Comparison of ENCODE assay signal across 34 mouse cellular contexts in the genomic region with DNA sequence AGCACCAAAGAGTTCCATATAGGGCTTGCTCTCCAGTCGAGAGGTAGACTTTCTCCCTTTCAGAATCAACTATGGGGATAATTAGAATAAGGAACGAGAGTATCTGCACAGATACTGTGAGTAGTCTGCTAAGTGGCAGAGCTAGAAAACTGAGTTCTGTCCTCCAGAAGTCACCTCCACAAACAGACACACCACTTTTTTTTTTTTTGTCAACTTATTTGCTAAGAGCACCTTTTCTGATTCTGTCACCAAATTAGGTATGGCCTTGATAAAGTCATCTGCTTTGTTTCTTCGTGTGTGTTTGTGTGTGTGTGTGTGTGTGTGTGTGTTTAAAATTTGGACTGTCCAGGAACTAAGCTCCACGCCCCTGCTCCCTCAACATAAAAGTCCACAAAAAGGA. TPM values are rescaled to one million over a fixed set of nuclear protein-coding genes. Genes with fewer than 3 reads are reported as not detected.
DNase-seq lines count a peak whose midpoint lies in the region; ATAC-seq and TF ChIP-seq lines count a peak whose summit lies in the region.
"Had no signal": no experiment of that assay in that cellular context is flagged by ENCODE, and none has a peak within 500 bp of the region (broad histone marks: within the 10 kb centered on the region; RNA-seq: fewer than 3 reads in every experiment).

No protein-coding gene starts in this region.

- intact Hi-C loops in left cerebral cortex, postnatal 25 days (cut with DNase I), result loop anchor here (5.0 to 10.0 kb wide), 2 partner anchors 92 to 236 kb away; no protein-coding TSS in a partner anchor

- peak overlapping the region; percentile 2; the same call in 1 of the 2 replicates for H3K4me3 ChIP-seq in forebrain, embryonic 12.5 days (replicated peaks)
- H3K4me3 ChIP-seq in forebrain, embryonic 14.5 days (ENCODE audit: low read depth, low read length), result no peak overlapping the region
- H3K4me3 ChIP-seq in ES-E14 (ENCODE audit: insufficient read depth in 1 of 2, low read depth in 1 of 2, low read length in 2 of 2, poor library complexity in 1 of 2, severe bottlenecking in 1 of 2), result peak overlapping the region; percentile 74 to 80; a peak in 2 of 4 replicates
- peak overlapping the region; percentile 97 for H3K4me3 ChIP-seq in midbrain, embryonic 10.5 days
- H3K4me3 ChIP-seq in midbrain, embryonic 15.5 days, result peak overlapping the region; percentile 43
- H3K4me3 ChIP-seq in lung, postnatal 0 days (ENCODE audit: low read depth, low read length), result no peak overlapping the region
- H3K4me3 ChIP-seq: heart, adult 2 months; heart, embryonic 13.5 days; limb, embryonic 13.5 days; lung, embryonic 15.5 days had no signal

- H3K27me3 ChIP-seq in forebrain, embryonic 12.5 days, result peaks cover 86% of the 10 kb centered on the region
- H3K27me3 ChIP-seq in forebrain, embryonic 14.5 days (replicated peaks; ENCODE audit: control insufficient read depth, insufficient read depth, low read length), result peaks cover 69% of the 10 kb centered on the region
- peaks cover 77% of the 10 kb centered on the region for H3K27me3 ChIP-seq in midbrain, embryonic 10.5 days (ENCODE audit: low read depth, poor library complexity, severe bottlenecking)
- peaks cover 9% of the 10 kb centered on the region; the same call in 1 of the 2 replicates for H3K27me3 ChIP-seq in midbrain, embryonic 15.5 days (replicated peaks)
- H3K27me3 ChIP-seq in lung, postnatal 0 days (replicated peaks; ENCODE audit: insufficient read depth, low read length), result peaks cover 67% of the 10 kb centered on the region

- TF ChIP-seq EP300 in lung, postnatal 0 days (IDR thresholded peaks at IDR 0.05), result no peak

- 65% methylated on average over 4 of the region's 4 CpGs for WGBS in forebrain, embryonic 12.5 days
- WGBS in forebrain, embryonic 14.5 days, result 69% methylated on average over 4 of the region's 4 CpGs
- WGBS in midbrain, embryonic 10.5 days, result 42% methylated on average over 4 of the region's 4 CpGs
- WGBS in midbrain, embryonic 15.5 days, result 49% methylated on average over 4 of the region's 4 CpGs
- 63% methylated on average over 4 of the region's 4 CpGs for WGBS in lung, postnatal 0 days

- in situ Hi-C loops in ES-E14 (cut with MboI; ENCODE audit: low sequenced_read_pairs in 2 of 2, unreplicated experiment in 2 of 2), result no loop called here

- H3K27ac ChIP-seq in forebrain, embryonic 12.5 days, result no peak overlapping the region
- H3K27ac ChIP-seq in forebrain, embryonic 14.5 days (ENCODE audit: low read depth, low read length), result no peak overlapping the region
- no peak overlapping the region for H3K27ac ChIP-seq in ES-E14 (ENCODE audit: insufficient read depth, low read depth, low read length, poor library complexity, severe bottlenecking)
- H3K27ac ChIP-seq in midbrain, embryonic 10.5 days (replicated peaks), result peak overlapping the region; percentile 100
- H3K27ac ChIP-seq in midbrain, embryonic 15.5 days, result peak overlapping the region; percentile 54
- H3K27ac ChIP-seq in lung, postnatal 0 days (ENCODE audit: low read length), result no peak overlapping the region
- H3K27ac ChIP-seq: heart, adult 2 months; heart, embryonic 13.5 days; limb, embryonic 13.5 days; lung, embryonic 15.5 days had no signal

- ATAC-seq in forebrain, embryonic 12.5 days (ENCODE audit: low FRiP score), result no peak
- ATAC-seq in forebrain, embryonic 14.5 days, result no peak
- no peak for ATAC-seq in midbrain, embryonic 15.5 days (replicated peaks)
- ATAC-seq in lung, postnatal 0 days, result no peak
- ATAC-seq: intestine, embryonic 16.5 days had no signal

- H3K4me2 ChIP-seq in forebrain, embryonic 12.5 days, result peak overlapping the region; percentile 66; the same call in 1 of the 2 replicates
- no peak overlapping the region for H3K4me2 ChIP-seq in forebrain, embryonic 14.5 days (ENCODE audit: low read length)
- H3K4me2 ChIP-seq in midbrain, embryonic 15.5 days, result peak overlapping the region; percentile 49
- H3K4me2 ChIP-seq in lung, postnatal 0 days (replicated peaks; ENCODE audit: low read depth, low read length), result no peak overlapping the region
- H3K4me2 ChIP-seq: heart, embryonic 13.5 days; limb, embryonic 13.5 days; liver, embryonic 11.5 days; lung, embryonic 15.5 days had no signal

- no peak for DNase-seq in forebrain, embryonic 14.5 days (ENCODE audit: low spot score)
- no peak for DNase-seq in ES-E14 (ENCODE audit: low read depth, low spot score)
- DNase-seq in midbrain, embryonic 10.5 days (ENCODE audit: low spot score), result no peak
- DNase-seq in kidney, adult 9 months, result no peak
- no peak for DNase-seq in lung, postnatal 0 days (ENCODE audit: low spot score)
- DNase-seq in left cerebral cortex, postnatal 25 days (ENCODE audit: low spot score in 2 of 2), result no peak
- DNase-seq: adrenal gland, postnatal 36 days; cerebellum, adult 8-10 months; cerebellum, postnatal 25 days; heart, adult 2 months; heart, postnatal 10 days; kidney, adult 8-10 months; kidney, postnatal 10 days; layer of hippocampus, adult 9-11 months; lung, postnatal 36 days had no signal

- H3K9me3 ChIP-seq in forebrain, embryonic 12.5 days, result no peaks in the 10 kb centered on the region
- H3K9me3 ChIP-seq in forebrain, embryonic 14.5 days (replicated peaks; ENCODE audit: control insufficient read depth, low read length), result no peaks in the 10 kb centered on the region
- H3K9me3 ChIP-seq in ES-E14 (ENCODE audit: control insufficient read depth, insufficient read depth, low read depth, low read length), result no peaks in the 10 kb centered on the region
- no peaks in the 10 kb centered on the region for H3K9me3 ChIP-seq in midbrain, embryonic 10.5 days (replicated peaks)
- no peaks in the 10 kb centered on the region for H3K9me3 ChIP-seq in midbrain, embryonic 15.5 days
- no peaks in the 10 kb centered on the region for H3K9me3 ChIP-seq in lung, postnatal 0 days (ENCODE audit: low read length)
- H3K9me3 ChIP-seq: heart, embryonic 13.5 days; limb, embryonic 13.5 days; lung, embryonic 15.5 days had no signal

- no peak for TF ChIP-seq CTCF in lung, postnatal 0 days (IDR thresholded peaks at IDR 0.05)

- H3K36me3 ChIP-seq in forebrain, embryonic 12.5 days (replicated peaks), result no peaks in the 10 kb centered on the region
- no peaks in the 10 kb centered on the region for H3K36me3 ChIP-seq in forebrain, embryonic 14.5 days (ENCODE audit: control insufficient read depth, insufficient read depth, low read length)
- peaks cover 8% of the 10 kb centered on the region; the same call in 1 of the 2 replicates for H3K36me3 ChIP-seq in ES-E14 (ENCODE audit: control insufficient read depth, insufficient read depth, low read length, poor library complexity, severe bottlenecking)
- peaks cover 86% of the 10 kb centered on the region for H3K36me3 ChIP-seq in midbrain, embryonic 10.5 days
- H3K36me3 ChIP-seq in midbrain, embryonic 15.5 days (replicated peaks), result no peaks in the 10 kb centered on the region
- H3K36me3 ChIP-seq in lung, postnatal 0 days (ENCODE audit: insufficient read depth, low read length), result no peaks in the 10 kb centered on the region
- H3K36me3 ChIP-seq: heart, embryonic 13.5 days; limb, embryonic 13.5 days; lung, embryonic 15.5 days had no signal

- H3K4me1 ChIP-seq in forebrain, embryonic 12.5 days, result peaks cover 63% of the 10 kb centered on the region
- H3K4me1 ChIP-seq in forebrain, embryonic 14.5 days (ENCODE audit: control insufficient read depth, insufficient read depth, low read length), result peaks cover 8% of the 10 kb centered on the region; the same call in 1 of the 2 replicates
- peaks cover 7% of the 10 kb centered on the region in 2 experiments for H3K4me1 ChIP-seq in ES-E14 (ENCODE audit: control insufficient read depth in 2 of 2, insufficient read depth in 2 of 2, low read length in 2 of 2, poor library complexity in 1 of 2)
- peaks cover 68% of the 10 kb centered on the region for H3K4me1 ChIP-seq in midbrain, embryonic 10.5 days
- H3K4me1 ChIP-seq in midbrain, embryonic 15.5 days, result peaks cover 18% of the 10 kb centered on the region
- no peaks in the 10 kb centered on the region for H3K4me1 ChIP-seq in lung, postnatal 0 days (ENCODE audit: insufficient read depth, low read depth, low read length)

- 0 out of 2 replicates have a peak overlapping the region, but pooled peaks have one; percentile 65 for H3K9ac ChIP-seq in forebrain, embryonic 12.5 days
- no peak overlapping the region for H3K9ac ChIP-seq in forebrain, embryonic 14.5 days (ENCODE audit: low read length)
- no peak overlapping the region for H3K9ac ChIP-seq in ES-E14 (ENCODE audit: insufficient read depth, low read depth, low read length, poor library complexity, severe bottlenecking)
- peak overlapping the region; percentile 3; the same call in 1 of the 2 replicates for H3K9ac ChIP-seq in midbrain, embryonic 15.5 days
- no peak overlapping the region for H3K9ac ChIP-seq in lung, postnatal 0 days (replicated peaks; ENCODE audit: low read depth)
- H3K9ac ChIP-seq: heart, embryonic 13.5 days; limb, embryonic 13.5 days; lung, embryonic 15.5 days had no signal

TF ChIP-seq in ES-E14, 5 proteins besides CTCF, POLR2A, EP300 and RAD21:
- TF ChIP-seq MAFK (IDR thresholded peaks at IDR 0.05; ENCODE audit: insufficient read depth, low read depth, low read length) (no peak), ZNF384 (IDR thresholded peaks at IDR 0.05; ENCODE audit: low read depth, low read length) (peak; percentile 78; the same call in 1 of the 2 replicates), CHD2 (IDR thresholded peaks at IDR 0.05; ENCODE audit: low read depth, low read length) (no peak)
TF ChIP-seq in ES-E14: peak in this region for 1.

RNA-seq across cellular contexts. Expression of a gene that starts 13.0 kb away (rescaled TPM):
- polyA plus RNA-seq in forebrain, embryonic 12.5 days (2016; fragmentation: Nextera tagmentation; extraction: Ambion mirVana), result 56.7 and 59.3 TPM in 2 replicates
- polyA plus RNA-seq in forebrain, embryonic 14.5 days (2014; fragmentation: Nextera tagmentation; extraction: Ambion mirVana), result 18.1 and 19.0 TPM in 2 replicates
- 12.3 and 16.3 TPM in 2 replicates for total RNA-seq in ES-E14 (2012; rRNA removed)
- polyA plus RNA-seq in midbrain, embryonic 10.5 days (2016; fragmentation: Nextera tagmentation; extraction: Ambion mirVana), result 149 and 169 TPM in 2 replicates
- 83.5 and 83.6 TPM in 2 replicates for polyA plus RNA-seq in midbrain, embryonic 15.5 days (2015; fragmentation: Nextera tagmentation; extraction: Ambion mirVana)
- polyA plus RNA-seq in lung, postnatal 0 days (2015; fragmentation: Nextera tagmentation; extraction: Ambion mirVana), result not detected in 2 replicates
- under 1 TPM; 0.64 to 0.80 TPM for total RNA-seq in left cerebral cortex, postnatal 25 days (2021)
- total RNA-seq: adrenal gland, adult 18-20 months; adrenal gland, postnatal 36 days; gastrocnemius, adult 8-10 months; gastrocnemius, postnatal 4 days; heart, adult 2 months; heart, postnatal 10 days; hematopoietic stem cell, adult 5-6 weeks; megakaryocyte, adult 5-6 weeks; monocyte, adult 5-6 weeks had no signal
- polyA plus RNA-seq: heart, adult 2 months; heart, embryonic 13.5 days; intestine, embryonic 16.5 days; large intestine, adult 2 months; limb, embryonic 13.5 days; liver, embryonic 11.5 days; liver, embryonic 16.5 days; lung, embryonic 15.5 days; neural tube, embryonic 14.5 days; small intestine, adult 2 months; stomach, embryonic 14.5 days; testis, adult 2 months had no signal

Comparison
In these comparisons a context has a peak if more than half of its experiments do, and no peak if none do; other contexts are left out.
1. H3K4me2 ChIP-seq: peak in forebrain, embryonic 12.5 days (single experiment) and midbrain, embryonic 15.5 days (single experiment); none in forebrain, embryonic 14.5 days (single experiment) and lung, postnatal 0 days (single experiment).
2. H3K4me3 ChIP-seq: peak in forebrain, embryonic 12.5 days (single experiment), ES-E14 (2 of 2), midbrain, embryonic 10.5 days (single experiment) and midbrain, embryonic 15.5 days (single experiment); none in forebrain, embryonic 14.5 days (single experiment) and lung, postnatal 0 days (single experiment).
3. H3K9ac ChIP-seq: peak in forebrain, embryonic 12.5 days (single experiment) and midbrain, embryonic 15.5 days (single experiment); none in forebrain, embryonic 14.5 days (single experiment), ES-E14 (single experiment) and lung, postnatal 0 days (single experiment).
4. H3K27ac ChIP-seq: peak in midbrain, embryonic 10.5 days (single experiment) and midbrain, embryonic 15.5 days (single experiment); none in forebrain, embryonic 12.5 days (single experiment), forebrain, embryonic 14.5 days (single experiment), ES-E14 (single experiment) and lung, postnatal 0 days (single experiment).
5. RNA of a gene that starts 13.0 kb away (polyA plus RNA-seq): 149 to 169 TPM in midbrain, embryonic 10.5 days, 83.5 to 83.6 TPM in midbrain, embryonic 15.5 days, 56.7 to 59.3 TPM in forebrain, embryonic 12.5 days and 18.1 to 19.0 TPM in forebrain, embryonic 14.5 days; not detected in lung, postnatal 0 days; every median in the first group is over 10 times any median in the second.